Mouse (Mus musculus) gastrocnemius, adult 18-20 months (tissue): ENCODE measurements around the gene Esyt3. TPM values are rescaled to one million over a fixed set of nuclear protein-coding genes. Genes with fewer than 3 reads are reported as not detected.

Experiments
- DNase-seq: peaks from one replicate; pipeline ENCODE4 v3.0.0; 2021; ENCODE audit warnings: low spot score
- total RNA-seq, 2 experiments: library from RNA; stranded (reverse); gene quantifications; 2 replicates each; pipeline ENCODE4 v1.2.3; 2021

The Esyt3 gene
- total RNA-seq, 2 experiments from 2014 or later: not detected

DNA sequence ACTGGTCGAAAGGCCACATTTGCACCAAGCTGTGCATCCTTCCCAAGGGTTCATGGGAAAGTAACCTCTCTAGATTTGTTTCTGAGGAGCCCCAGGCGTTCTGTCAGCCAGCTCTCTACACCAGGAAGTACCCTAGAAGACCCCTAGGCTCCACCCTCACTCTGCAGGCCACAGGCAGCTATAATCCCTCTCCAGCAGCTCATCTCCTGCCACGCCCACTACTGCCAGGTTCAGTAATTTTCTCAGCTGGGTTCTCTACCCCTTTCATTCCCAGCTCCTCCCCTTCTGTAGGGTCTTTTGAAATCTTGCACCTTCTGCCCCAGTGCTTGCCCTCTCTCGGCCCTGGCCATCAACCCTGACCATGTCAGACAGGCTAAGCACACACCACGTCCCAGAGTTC lies 2.4 kb downstream of the Esyt3 start:
- no peak for DNase-seq

DNA sequence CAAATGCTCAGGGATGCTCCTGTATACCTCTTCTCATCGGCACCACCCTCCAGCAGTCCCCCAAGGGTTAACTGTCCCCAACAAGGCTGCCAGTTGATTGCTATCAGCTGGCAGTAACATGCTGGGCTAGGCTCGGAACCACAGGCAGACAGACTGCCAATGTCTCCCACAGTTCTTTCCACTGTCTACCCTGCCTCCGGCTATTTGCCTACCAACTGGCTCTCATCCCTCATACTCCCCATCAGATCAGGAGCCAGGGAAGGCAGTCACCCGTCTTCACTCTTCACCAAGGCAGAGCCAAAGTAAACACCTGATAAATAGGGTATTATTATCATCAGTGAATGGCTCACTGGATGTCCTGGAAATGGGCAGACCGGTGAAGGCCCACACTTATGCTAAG lies 3.6 kb downstream of the Esyt3 start:
- DNase-seq: no peak

DNA sequence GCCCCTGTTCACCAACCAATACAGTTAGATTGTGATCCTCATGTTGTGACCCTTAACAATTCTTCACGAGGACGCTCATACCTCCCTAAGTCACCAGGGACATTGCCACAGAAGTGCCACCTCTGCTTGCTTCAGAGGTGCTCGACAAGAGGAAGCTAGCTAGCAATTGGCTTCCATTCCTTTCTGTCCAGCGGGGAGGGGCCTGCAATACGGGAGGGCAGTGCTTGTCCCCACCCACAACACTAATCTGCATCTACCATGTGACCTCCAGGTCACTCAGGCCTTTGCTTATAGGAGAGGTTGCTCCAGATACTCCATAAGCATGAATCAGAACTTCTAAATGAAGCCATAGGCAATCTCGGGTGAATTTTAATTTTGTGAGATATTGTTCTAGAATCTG lies 5.0 kb downstream of the Esyt3 start:
- no peak for DNase-seq

DNA sequence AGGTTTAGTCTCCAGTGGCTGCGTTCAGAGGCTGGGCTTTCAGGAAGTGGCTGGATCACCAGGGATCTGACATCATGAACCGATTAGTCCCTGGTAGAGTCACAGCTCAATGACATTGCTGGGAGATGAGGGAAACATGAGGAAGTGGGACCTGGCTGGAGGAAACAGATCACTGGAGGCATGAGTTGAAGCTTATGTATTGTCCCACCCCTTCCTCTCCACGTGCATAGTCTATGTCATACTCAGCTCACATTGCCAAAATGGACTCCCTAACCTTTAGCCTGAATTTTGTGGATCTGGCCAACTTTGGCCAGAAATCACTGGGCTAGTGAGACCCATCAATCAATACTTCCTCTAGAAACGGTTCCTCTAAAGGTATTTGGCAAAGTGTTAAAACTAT lies 5.4 kb downstream of the Esyt3 start:
- no peak for DNase-seq

DNA sequence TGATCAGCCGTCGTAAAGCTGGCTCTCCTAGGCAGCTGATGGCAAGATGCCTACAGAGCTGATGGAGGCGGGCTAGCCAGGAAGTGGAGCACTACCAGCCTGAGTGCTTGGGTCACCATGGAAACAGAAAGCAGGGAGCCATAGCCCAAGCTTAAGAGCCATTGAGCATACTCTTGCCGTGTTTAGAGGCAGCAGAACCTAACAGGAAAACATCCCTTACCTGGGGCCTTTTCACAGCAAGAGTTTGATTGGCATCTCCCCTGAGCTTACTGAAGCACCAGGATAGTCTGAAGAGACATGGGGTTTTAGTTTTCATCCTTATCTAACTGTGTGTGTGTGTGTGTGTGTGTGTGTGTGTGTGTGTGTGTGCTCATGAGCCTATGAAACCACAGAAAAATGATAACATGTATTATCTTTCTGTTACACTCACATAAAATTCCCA lies 13.0 kb downstream of the Esyt3 start:
- no peak for DNase-seq

DNA sequence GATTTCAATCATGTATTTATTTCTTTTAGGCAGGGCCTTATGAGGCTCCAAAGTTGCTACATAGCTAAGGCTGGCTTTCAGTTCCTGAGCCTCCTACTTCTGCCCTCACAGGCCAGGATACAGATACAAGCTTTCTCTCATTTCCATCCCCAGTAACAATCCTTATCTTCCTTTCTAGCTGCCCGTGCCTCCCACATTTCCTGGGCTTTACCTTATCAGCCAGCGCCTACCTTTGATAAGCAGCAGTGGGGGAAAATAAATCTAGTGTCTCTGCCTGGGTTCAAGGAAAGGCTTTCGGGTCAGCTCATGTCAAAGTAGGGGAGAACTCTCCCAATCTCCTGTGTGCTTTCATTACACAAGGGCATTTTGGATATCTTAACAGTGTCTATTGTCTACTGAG lies 16.8 kb downstream of the Esyt3 start:
- no peak for DNase-seq

DNA sequence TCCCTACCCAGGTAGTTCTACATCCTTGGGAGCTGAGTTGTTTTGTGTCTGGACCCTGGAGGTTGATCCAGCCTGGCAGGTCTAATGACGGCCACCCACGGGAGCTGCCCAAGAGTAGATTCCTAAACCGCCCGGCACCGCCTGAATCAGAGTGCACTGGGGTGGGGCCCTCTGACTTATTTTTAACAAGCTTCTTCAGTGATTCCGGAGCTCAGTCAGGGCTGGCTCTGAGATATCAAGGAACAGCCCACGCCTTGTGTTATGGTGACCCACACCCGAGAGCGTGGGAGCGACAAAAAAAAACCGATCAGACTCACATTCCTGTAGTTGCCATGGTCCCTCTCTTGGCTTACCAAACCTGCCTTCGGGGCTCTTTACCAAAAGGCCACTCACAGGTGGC lies 18.2 kb downstream of the Esyt3 start:
- no peak for DNase-seq

DNA sequence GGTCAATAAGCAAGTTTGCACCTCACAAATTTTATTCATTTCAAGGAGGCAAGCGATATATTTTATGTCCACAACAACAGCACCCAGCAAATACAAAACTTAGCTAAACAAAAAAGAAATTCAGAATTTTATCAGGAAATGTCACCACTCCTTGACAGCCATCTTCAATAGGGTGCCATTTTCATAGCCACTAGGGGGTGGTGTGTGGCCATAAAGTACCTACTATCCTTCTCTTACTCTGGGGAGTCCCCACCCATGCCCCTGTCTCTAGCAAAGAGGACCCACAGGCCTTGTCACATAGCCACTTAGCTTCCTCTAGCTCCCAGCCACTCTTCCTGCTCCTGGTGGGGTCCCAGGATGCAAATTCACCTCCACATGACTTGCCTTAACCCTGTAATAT lies 19.2 kb downstream of the Esyt3 start:
- no peak for DNase-seq

DNA sequence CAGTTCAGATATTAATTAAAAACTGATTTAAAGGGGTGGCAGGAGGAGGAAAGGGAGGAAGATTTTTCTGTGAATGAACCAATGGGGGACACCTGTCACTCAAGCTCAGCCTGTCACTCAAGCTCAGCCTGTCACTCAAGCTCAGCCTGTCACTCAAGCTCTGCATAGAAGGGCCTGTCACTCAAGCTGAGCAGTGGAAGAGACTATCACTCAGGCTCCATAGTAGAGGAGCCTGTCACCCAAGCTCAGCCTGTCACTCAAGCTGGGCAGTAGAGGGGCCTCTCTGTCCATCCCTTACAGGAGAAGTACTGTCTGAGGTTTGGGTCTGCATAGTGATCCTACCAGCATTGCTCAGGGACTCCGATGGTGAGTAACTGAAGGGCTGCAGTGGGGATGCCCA lies 20.1 kb downstream of the Esyt3 start:
- no peak for DNase-seq

DNA sequence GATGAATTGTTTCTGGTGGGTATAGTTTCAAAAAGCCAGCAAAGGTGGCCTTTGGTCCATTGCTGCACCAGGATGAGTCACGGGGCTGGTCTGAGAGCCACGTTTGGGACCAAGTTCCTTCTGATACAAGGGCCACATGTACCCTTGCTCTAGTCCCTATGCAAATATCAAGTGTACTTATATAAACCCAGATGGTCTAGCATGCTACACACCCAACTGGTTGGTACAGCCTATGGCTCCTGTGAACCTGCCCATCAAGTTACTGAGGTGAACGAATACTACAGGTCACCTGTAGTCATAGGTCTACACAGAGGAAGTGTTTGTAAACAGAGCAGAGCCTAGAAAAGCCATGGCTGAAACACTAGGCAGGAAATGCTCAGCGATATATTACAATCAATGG lies 21.8 kb downstream of the Esyt3 start:
- DNase-seq: no peak

DNA sequence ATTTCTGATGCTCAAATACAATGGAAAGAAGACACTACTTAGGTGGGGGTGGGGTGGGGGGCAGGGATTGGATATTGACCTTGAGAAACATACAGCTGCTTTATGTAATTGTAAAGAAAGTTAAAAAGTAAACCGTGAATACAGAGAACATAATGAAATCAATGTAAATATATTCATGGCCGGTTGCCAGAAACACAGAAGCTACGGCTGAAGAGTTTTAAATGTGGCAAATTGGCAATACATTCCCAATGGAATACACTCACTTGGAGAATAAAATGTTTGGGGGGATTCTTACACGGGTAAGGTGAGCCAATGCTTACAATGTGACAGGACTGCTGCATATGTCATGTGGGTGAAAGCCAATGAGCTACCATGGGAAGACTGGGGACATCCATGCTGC lies 31.5 kb downstream of the Esyt3 start:
- DNase-seq: no peak

DNA sequence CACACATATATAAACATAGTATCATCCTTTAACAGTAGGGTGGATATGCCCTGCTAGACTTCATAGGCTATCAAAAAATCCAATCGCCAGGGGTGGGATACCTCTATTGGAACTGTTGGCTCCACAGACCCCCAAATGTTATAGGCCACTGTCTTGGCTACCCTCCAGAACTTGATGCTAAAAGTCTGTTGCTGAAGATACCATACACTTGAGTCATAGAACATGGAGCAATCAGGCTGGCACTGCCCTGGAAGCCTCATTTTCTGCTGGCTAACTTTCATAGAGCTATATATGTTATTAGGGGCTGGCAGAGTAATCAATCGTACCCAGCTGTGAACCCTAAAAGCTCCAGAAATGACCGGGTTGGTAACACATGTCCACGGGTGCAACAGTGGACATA lies 32.4 kb downstream of the Esyt3 start:
- DNase-seq: no peak

DNA sequence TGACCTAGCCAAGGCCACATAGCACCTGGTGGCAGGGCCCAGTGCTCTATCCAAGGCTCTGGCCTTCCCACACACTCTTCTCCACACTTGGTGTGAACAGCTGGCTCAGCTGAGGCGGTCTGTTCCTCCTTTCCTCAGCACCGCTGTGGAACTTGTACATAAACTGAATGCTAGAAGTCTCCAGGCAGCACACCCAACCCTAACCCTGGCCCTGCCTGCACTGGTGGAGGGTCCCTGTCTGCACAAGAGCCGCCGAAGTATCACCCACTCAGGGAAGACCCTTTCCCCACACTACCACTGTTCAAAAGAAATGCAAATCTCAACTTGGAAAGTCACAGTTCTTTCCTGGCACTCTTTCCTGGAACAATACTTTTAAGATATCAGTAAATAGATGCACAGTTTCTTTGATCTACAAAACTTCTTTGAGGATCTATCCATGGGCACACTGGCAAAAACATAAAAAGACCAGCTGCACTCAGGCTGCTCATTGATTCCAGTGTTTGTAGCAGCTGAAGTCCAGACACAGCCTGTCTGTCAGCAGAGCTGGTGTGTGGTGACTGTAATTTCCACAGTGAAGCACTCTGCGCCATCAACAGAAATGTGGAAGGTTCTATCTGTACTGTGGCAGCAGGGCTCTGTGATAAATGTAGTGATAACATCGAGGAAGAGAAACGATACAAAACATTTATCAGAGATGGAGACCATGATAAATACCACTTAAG lies 33.0 kb downstream of the Esyt3 start:
- no peak for DNase-seq

DNA sequence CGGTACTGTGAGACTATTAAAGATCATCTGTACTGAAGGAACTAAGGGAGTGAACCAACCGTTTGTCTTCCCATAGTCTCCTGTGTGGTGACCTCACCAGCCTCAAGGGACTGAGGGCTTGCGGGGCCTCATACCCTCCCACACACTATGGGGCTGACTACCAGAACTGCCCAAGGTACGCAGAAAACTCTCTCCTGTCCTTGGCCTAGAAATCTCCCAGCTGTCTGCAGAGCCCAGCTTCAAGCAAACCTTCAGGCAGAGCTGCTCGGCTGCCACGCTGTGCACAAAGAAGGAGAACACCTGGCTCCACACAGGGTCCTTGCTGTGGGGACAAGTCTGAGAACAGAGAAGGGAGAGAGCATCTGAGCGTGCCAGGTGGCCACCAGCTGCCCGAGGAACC lies 38.4 kb downstream of the Esyt3 start:
- DNase-seq: no peak

DNA sequence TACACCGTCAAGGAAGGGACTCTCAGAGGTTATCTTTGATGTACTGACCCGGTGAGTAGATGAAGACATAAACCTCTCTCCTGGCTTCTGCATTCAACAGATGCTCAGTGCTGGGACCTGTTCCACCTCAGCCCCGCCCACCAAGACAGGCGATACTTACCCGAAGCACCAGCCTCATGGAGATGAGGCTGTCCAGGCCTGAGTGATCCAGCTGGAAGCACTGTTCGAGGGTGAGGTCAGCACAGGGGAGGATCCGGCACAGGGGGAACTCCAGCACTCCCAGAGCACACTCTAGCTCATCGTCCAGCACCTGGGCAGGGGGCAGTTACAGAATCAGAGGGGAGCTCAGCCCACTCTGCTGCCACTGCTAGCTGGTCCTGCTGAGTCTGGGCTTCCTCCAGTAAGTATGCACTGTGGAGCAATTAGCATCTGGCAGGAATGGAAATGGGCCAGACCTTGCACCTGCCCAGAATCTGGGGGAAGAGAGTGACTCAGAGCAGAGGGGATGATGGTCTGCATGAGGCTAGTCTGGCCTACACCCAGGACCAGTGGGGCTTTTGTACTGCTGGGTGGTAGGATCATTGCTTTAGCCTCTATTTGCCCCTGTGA lies 38.9 kb downstream of the Esyt3 start:
- no peak for DNase-seq

DNA sequence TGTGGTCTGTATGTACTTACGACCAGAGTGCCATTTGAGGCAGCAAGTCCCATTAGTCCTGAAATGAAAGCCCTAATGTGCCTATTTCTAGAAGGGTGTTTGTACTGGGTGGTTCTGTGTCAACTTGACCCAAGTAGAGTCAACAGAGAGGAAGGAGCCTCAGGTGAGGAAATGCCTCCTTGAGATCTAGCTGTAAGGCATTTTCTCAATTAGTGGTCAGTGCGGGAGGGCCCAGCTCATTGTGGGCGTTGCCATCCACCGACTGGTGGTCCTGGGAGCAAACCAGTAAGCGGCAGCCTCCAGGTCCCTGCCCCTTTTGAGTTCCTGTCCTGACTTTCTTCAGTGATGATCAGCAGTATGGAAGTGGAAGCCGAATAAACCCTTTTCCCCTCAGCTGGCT lies 52.1 kb downstream of the Esyt3 start:
- no peak for DNase-seq

DNA sequence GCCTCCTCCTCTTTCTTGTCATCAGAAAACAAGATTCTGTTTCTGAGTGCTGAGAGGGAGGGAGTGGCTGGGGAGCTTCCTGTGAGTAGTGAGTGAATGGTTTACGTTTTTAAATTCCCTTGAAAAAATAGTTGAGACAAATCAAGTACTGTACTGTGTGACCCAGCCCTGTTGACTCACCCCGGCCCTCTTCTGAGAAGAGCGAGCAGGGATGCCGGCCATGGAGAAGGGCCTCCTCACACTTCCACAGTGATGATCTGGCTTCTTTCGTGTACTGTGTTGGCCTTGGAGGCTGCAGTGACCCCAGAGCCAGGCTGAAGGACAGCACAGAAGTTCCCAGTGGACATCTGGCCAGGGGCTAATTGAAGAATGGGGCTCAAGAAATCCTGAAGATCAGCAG lies 54.1 kb downstream of the Esyt3 start:
- DNase-seq: no peak

Other genes with a start within 250 kb of the Esyt3 start
- 1 to 10 TPM; 4.8 to 6.7 TPM for gene Pik3cb, start 217.9 kb downstream of the Esyt3 start, total RNA-seq
- gene Faiml, start 121.3 kb downstream of the Esyt3 start, total RNA-seq: not detected
- gene Cep70, start 115.2 kb downstream of the Esyt3 start, total RNA-seq: 1 to 10 TPM; 3.2 to 4.6 TPM
- gene Mras, start 78.8 kb upstream of the Esyt3 start, total RNA-seq: 1 to 10 TPM; 6.4 to 7.8 TPM
- not detected for gene Nme9, start 92.9 kb upstream of the Esyt3 start, total RNA-seq
- gene Armc8, start 210.3 kb upstream of the Esyt3 start, total RNA-seq: 10 to 100 TPM; 22.6 to 24.1 TPM
- gene Dbr1, start 217.2 kb upstream of the Esyt3 start, total RNA-seq: 1 to 10 TPM; 3.9 to 4.6 TPM